Mouse (Mus musculus) heart, embryonic 14.5 days (tissue): ENCODE measurements around the gene Tmem69. TPM values are rescaled to one million over a fixed set of nuclear protein-coding genes. Genes with fewer than 3 reads are reported as not detected.

ENCODE experiments used
- ATAC-seq: fragments of 200-750 bp; cut with Nextera tagmentation; 2 replicates; pipeline ENCODE4 v1.8.0; 2017; ENCODE audit warnings: low read depth, moderate TSS enrichment; ENCODE audit not compliant: insufficient number of reproducible peaks, insufficient read depth, low FRiP score
- H3K27ac ChIP-seq, 2 experiments: fragments of 200-500 bp in 1 of 2; fragments of 300-500 bp in 1 of 2; sonication (generic) in 1 of 2; replicated peaks in 1 of 2; 2 replicates each; pipeline ENCODE4 v1.5.1; 2012 to 2014; ENCODE audit warnings: low read depth in 2 of 2, low read length in 2 of 2, control low read depth in 1 of 2, mild to moderate bottlenecking in 1 of 2, mixed read lengths in 1 of 2; ENCODE audit not compliant: control insufficient read depth in 1 of 2, insufficient read depth in 1 of 2
- H3K27me3 ChIP-seq: fragments of 300-500 bp; sonication (generic); 2 replicates; pipeline ENCODE4 v1.6.1; 2014; ENCODE audit warnings: mild to moderate bottlenecking, low read length, control low read depth; ENCODE audit not compliant: control insufficient read depth, insufficient read depth
- H3K36me3 ChIP-seq: fragments of 300-500 bp; sonication (generic); 2 replicates; pipeline ENCODE4 v1.6.1; 2014; ENCODE audit warnings: mild to moderate bottlenecking, control low read depth, low read length, mixed read lengths; ENCODE audit not compliant: control insufficient read depth, insufficient read depth
- H3K4me1 ChIP-seq, 2 experiments: fragments of 200-500 bp in 1 of 2; fragments of 300-500 bp in 1 of 2; sonication (generic) in 1 of 2; 2 replicates each; pipeline ENCODE4 v1.6.1; 2012 to 2014; ENCODE audit warnings: low read length in 2 of 2, control low read depth in 1 of 2, mixed read lengths in 1 of 2; ENCODE audit not compliant: control insufficient read depth in 2 of 2, insufficient read depth in 2 of 2
- H3K4me2 ChIP-seq: fragments of 300-500 bp; sonication (generic); 2 replicates; pipeline ENCODE4 v1.6.1; 2014; ENCODE audit warnings: mild to moderate bottlenecking, low read length
- H3K4me3 ChIP-seq, 2 experiments: fragments of 200-500 bp in 1 of 2; fragments of 300-500 bp in 1 of 2; sonication (generic) in 1 of 2; 2 replicates each; pipeline ENCODE4 v1.5.1; 2012 to 2014; ENCODE audit warnings: low read length in 2 of 2, mild to moderate bottlenecking in 2 of 2, control low read depth in 1 of 2, low read depth in 1 of 2, moderate library complexity in 1 of 2; ENCODE audit not compliant: control insufficient read depth in 1 of 2, insufficient read depth in 1 of 2
- H3K9ac ChIP-seq: fragments of 300-500 bp; sonication (generic); 2 replicates; pipeline ENCODE4 v1.6.1; 2014; ENCODE audit warnings: mild to moderate bottlenecking, low read length
- H3K9me3 ChIP-seq: fragments of 300-500 bp; sonication (generic); 2 replicates; pipeline ENCODE4 v1.6.1; 2016; ENCODE audit warnings: low read length, control low read depth; ENCODE audit not compliant: control insufficient read depth
- WGBS: fragments of 180-500 bp; shearing (Covaris S2); extraction: QIAGEN DNeasy Blood & Tissue Kit; methylation state at CpG from one replicate; pipeline ENCODE4 v1.1.7; 2014; 5-methylcytosine and 5-hydroxymethylcytosine counted together
- polyA plus RNA-seq: library from polyadenylated mRNA; unstranded; fragments of >200 nt; fragmentation: Nextera tagmentation; extraction: Ambion mirVana; gene quantifications from 2 replicates; pipeline ENCODE4 v1.2.1, GENCODE M21; 2014

Gene Tmem69
- polyA plus RNA-seq, 1 experiment from 2014 or later: 24.5 TPM

DNA sequence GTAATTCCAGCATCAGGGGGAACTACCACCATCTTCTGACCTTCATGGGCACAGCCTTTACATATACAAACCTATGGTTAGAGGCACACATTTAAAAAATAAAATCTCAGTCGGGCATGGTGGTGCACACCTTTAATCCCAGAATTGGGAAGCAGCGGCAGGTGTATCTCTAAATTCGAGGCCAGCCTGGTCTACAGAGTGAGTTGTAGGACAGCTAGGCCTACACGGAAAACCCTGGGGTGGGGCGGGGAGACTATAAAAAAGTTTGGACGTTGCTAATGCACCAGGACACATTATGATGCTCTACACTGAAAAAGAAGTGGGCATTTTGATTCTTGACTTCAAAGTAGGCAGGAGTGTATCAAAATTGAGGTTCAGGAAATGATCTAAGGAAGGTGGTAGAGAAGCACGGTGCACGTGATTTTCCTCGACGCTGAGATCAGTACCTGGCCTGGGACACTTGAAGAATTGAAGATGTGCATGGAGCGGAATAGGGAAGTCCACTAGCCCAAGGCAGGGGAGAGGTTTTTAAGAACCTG lies 48.8 kb downstream of the Tmem69 start:
- no peak for ATAC-seq
- Histone ChIP-seq H3K27ac (peak overlapping the region; percentile 79 to 95), H3K4me3 (peak overlapping the region; percentile 59 to 67), H3K36me3 (0 out of 2 replicates have a peak, but pooled peaks cover 9% of the 10 kb centered on the region), H3K4me2 (peak overlapping the region; percentile 87), H3K9me3 (no peaks in the 10 kb centered on the region), H3K9ac (peak overlapping the region; percentile 88), H3K4me1 (peaks cover 3 to 10% of the 10 kb centered on the region in 2 experiments; a peak in 3 of 4 replicates), H3K27me3 (no peaks in the 10 kb centered on the region)
- 22% methylated on average over 11 of the region's 11 CpGs for WGBS

Other genes with a start within 250 kb of the Tmem69 start
- 29.2 and 34.5 TPM in 2 replicates for gene Mast2, start 91.8 kb downstream of the Tmem69 start, polyA plus RNA-seq
- 4.5 and 5.7 TPM in 2 replicates for gene Ipp, start 48.4 kb downstream of the Tmem69 start, polyA plus RNA-seq
- 38.3 and 39.9 TPM in 2 replicates for gene Gpbp1l1, start 1.7 kb upstream of the Tmem69 start, polyA plus RNA-seq
- gene Ccdc17, start 40.7 kb upstream of the Tmem69 start, polyA plus RNA-seq: 3.2 and 5.1 TPM in 2 replicates
- 78.0 and 79.1 TPM in 2 replicates for gene Nasp, start 72.0 kb upstream of the Tmem69 start, polyA plus RNA-seq
- 620 and 648 TPM in 2 replicates for gene Akr1a1, start 95.7 kb upstream of the Tmem69 start, polyA plus RNA-seq
- 942 and 971 TPM in 2 replicates for gene Prdx1, start 129.6 kb upstream of the Tmem69 start, polyA plus RNA-seq
- 30.5 and 31.9 TPM in 2 replicates for gene Mmachc, start 152.5 kb upstream of the Tmem69 start, polyA plus RNA-seq
- gene Ccdc163, start 152.6 kb upstream of the Tmem69 start, polyA plus RNA-seq: 16.3 and 20.5 TPM in 2 replicates
- 2.4 and 2.7 TPM in 2 replicates for gene Tesk2, start 165.0 kb upstream of the Tmem69 start, polyA plus RNA-seq